Mouse (Mus musculus) ES-CJ7 (cell line): ENCODE data around the gene Igsf1.

Source experiments
- DNase-seq: peaks from one replicate; pipeline ENCODE4 v3.0.0; 2011; ENCODE audit warnings: low read depth, low spot score

Igsf1 gene

GRCm38 (mm10) chrX:49797213-49798019, at the start of gene Igsf1:
TSS of gene Igsf1 (minus strand) at chrX:49797749.
- DNase-seq: peak; percentile 82

- DNase-seq: peak; percentile 29
Observed at GRCm38 (mm10) chrX:49770828-49771227, 26.7 kb downstream of the Igsf1 start.

- DNase-seq: peak; percentile 82
Observed at GRCm38 (mm10) chrX:49745192-49745591, 52.4 kb downstream of the Igsf1 start.

- no peak for DNase-seq
Observed at GRCm38 (mm10) chrX:49734959-49735358, 62.6 kb downstream of the Igsf1 start, which contains the start of gene Olfr1321. TSS of gene Olfr1321 (minus strand) at chrX:49735059.
